Mouse (Mus musculus) kidney, adult 9 months (tissue): Measurements from ENCODE around the gene Gpr180.
"Not testable (repeated sequence)": the region's sequence is repeated elsewhere in the genome, so short reads cannot be mapped to it uniquely, and the experiment has no call there.

Experiments
- DNase-seq: peaks from one replicate; pipeline ENCODE4 v3.0.0; 2022

Gpr180 gene

GRCm38 (mm10) chr14:118152294-118152651 lies 15.3 kb downstream of the Gpr180 start:
- no peak for DNase-seq

DNA sequence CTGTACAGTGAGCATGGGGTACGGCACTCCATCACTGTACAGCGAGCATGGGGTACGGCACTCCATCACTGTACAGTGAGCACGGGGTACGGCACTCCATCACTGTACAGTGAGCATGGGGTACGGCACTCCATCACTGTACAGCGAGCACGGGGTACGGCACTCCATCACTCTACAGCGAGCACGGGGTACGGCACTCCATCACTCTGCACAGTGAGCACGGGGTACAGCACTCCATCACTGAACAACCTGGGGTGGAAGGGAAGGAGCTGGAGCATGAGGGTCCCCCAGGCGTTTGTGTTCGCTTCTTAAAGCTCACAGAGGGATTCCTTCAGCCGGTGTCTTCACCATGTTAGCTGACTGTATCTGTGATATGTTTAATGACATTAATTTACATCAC lies 19.1 kb downstream of the Gpr180 start:
- not testable (repeated sequence) for DNase-seq

DNA sequence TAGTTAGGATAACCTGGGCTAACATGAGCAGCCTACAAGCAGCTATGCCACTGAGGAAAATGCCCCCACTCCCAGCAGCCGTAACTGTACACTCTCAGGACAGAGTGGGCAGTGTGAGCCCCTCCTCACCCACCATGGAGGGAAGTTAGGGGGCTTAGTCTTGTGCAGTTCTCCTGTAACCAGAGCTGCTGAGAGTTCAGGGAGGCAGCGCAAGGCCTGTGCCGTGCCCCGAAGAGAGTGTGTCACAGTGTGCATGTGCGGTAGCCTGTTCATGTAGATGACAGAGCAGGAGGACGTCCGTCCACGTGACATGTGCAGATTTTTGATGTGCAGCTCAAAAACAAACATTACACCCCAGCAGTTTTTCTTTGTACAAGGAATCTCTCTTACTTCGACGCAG lies 19.8 kb downstream of the Gpr180 start:
- DNase-seq = no peak

DNA sequence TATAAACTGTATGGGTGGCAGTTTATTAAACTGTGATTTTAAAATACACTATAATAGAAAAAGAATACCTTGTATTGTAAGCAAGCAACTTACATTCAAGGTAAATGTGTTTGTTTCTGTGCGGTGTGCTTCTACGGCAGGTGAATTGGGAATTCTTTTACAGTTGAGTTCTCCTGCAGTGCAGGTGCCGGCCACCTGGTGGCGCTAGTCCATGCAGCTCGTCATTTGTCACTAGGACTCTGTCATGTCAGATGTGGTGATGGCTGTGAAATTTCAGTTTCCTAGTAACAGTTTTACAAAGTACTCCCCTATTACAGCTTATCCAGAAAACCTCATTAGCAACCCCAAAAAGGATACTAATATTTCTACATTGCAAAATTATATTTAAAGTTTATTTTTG lies 20.2 kb downstream of the Gpr180 start:
- DNase-seq = peak; percentile 57

DNA sequence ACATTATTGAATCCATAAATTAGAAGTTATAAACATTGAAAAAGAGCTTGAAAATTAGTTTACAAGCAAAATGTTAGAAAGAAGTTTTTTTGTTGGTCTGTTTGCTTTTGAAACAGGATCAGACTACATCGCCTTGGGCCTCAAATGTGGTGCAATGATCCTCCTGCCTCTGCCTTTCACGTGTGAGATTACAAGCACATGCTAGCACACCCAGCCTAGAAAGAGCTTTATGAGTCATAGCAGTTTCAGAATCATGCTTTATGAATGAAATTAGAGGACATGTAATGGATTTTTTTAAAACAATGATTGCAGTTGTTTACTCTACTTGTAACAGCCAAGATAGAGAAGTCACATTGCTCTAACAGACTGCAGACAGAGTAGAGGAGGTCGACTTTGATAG lies 24.8 kb downstream of the Gpr180 start:
- DNase-seq = no peak

GRCm38 (mm10) chr14:118162640-118163039 lies 25.7 kb downstream of the Gpr180 start:
- DNase-seq = no peak

GRCm38 (mm10) chr14:118168776-118169175 lies 31.8 kb downstream of the Gpr180 start:
- no peak for DNase-seq

- no peak for DNase-seq
Observed at GRCm38 (mm10) chr14:118173590-118174203, 36.7 kb downstream of the Gpr180 start.

DNA sequence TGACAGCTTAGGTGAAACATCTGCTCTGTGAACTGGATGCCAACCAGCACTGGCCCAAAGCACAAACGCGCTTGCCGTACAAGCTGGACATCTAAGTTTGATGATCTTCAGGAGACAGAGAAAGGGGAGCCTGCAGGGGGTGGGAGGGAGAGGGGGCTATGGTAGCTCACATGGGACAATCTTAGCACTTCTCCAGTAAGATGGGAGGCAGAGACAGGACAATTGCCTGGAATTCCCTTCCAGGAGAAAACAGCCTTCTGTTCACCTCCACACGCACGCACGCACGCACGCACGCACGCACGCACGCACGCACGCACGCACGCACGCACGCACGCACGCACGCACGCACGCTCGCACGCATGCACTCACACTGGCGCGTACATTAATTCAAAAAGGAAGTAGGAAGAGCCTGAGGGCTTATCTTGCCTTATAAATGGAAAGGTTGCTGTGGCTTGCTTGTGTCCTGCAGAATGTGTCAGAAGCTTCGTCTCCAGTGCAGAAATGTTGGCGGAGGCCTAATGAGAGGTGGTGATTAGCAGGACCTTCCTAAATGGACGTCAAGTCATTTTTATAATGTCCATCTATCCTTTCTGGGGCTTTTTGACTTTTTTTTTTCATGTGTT lies 38.2 kb downstream of the Gpr180 start:
- DNase-seq = no peak

- no peak for DNase-seq
Observed at GRCm38 (mm10) chr14:118175694-118176085, 38.7 kb downstream of the Gpr180 start.

GRCm38 (mm10) chr14:118179251-118179650 lies 42.3 kb downstream of the Gpr180 start:
- DNase-seq = no peak

- no peak for DNase-seq
Observed at GRCm38 (mm10) chr14:118179701-118180100, 42.7 kb downstream of the Gpr180 start.

DNA sequence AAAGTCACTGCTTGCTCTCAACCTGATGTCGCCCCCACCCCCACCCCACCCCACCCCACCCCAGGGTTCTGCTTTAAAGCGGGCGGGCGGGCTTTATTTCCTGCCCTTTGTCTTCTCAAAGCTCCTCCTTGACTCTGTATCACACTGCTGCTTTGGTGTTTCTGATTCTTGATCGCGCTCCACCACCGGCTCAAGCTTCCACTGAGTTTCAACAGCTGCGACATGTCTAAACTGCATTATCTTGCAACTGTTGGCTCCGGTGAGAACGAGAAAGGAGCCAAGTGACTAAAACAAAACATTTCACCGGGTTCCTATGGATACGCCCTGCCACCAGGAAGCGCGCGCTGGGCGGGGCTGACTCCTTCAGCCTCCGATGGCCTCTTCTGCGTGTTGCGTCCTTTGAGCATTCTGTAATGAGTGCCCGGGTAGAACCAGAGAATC lies 43.2 kb downstream of the Gpr180 start:
- peak; percentile 44 for DNase-seq

DNA sequence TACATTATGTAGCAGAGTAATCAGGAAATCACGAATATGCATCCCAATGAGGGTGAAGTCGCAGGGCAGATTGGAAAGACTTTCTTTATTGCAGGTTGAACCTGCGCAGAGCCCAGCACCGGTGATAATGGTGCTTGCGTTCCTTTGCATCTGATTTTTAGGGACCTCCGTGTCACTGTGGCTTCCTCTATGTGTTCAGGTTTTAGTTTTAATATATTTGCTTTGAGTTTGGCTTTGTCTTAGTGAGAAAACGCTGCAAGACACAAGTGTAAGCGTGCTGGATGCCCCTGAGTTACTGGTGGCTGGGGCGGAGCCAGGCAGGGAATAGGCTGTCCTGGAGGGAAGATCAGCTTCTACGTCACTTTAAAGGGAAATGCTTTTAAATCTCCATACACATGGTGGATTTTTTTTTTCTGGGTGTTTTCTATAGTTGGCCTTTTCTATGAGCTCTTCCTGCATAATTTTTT lies 43.8 kb downstream of the Gpr180 start:
- peak; percentile 38 for DNase-seq

GRCm38 (mm10) chr14:118191442-118191841 lies 54.5 kb downstream of the Gpr180 start:
- DNase-seq = no peak

GRCm38 (mm10) chr14:118193001-118193628 lies 56.2 kb downstream of the Gpr180 start:
- no peak for DNase-seq

DNA sequence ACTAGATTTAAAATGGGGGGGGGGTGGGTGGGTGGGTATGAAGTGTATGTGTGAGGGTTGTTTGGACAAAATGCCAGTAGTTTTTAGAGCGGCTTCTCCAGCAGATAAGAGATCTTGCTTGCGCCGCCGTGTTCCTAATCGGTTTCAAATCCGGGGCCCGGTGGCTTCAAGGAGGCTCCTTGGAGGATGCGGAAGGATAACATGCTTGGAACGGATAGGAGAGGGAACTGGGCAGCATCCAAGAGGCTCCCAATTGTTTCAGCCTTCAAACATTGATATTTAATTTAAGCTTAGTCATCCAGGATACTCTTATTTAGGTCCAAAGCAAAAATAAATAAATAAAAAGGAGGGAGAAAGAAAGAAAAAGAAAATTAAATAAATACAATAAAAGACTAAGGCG lies 56.7 kb downstream of the Gpr180 start:
- DNase-seq = no peak

DNA sequence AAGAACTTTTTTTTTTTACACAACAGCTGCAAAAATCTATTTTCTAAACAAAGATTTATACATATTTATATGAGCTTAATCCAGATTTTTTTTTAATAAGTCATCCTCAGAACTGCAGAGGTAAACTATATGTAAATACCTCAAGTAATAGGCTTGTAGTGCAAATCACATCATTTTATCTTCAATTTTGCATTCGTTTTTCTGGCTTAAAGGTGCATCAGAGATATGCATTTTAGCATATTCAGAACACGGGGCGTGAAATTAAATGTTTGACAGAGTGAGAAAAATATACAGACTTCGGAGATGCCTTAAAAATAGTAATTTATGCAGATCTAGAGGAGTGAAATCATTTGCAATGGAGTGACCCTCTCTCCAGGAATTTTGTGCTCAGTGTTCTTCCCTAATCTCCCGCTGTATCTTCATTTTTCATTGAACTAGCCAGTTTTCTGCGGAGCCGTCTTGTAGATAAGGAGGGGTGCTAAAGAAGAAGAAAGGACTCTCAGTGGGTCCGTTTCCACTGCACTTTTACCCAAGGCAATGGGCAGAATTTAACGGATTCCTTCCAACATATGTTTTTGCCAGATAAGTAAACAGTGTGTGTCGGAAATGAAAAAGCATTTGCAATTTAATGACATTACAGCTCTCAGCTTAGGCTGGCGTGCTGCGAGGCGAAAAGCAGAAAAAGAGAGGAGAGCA lies 57.4 kb downstream of the Gpr180 start:
- no peak for DNase-seq

GRCm38 (mm10) chr14:118197063-118197462 lies 60.1 kb downstream of the Gpr180 start:
- DNase-seq = no peak

DNA sequence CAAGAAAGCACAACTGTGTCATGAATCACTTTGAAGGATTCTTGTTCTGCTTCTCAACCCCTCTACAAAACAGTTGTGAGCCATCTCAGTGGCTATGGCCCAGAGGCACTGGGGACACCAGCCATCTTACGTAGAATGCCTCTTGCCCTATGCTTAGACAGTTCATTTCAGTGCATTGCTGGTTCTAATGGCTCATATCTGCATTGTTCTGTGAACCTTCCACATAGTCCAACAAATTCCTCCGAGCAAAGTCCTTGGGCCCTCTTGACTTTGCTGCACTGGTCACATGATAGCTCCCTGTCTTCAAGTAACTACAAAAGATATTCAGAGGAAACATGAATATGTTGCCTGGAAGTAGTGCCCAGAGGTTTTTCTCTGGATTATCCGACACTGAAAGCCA lies 63.8 kb downstream of the Gpr180 start:
- DNase-seq = peak; percentile 22

DNA sequence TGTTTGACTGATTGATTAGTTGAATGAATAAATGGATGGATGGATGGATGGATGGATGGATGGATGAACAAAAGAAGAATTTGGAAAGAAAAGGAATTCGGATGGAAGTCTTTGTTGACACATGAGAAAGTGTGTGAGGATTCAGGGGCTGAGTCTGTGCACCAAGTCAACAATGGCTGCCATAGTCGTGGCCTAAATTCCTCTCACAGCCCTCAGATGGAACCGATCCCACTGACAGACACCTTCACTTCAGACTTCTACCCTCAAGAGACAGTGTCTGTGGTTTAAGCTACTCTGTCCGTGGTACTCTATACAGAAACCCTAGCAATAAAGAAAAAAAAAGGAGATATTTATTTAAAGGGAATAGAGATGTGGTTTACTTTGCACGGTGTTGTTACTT lies 65.0 kb downstream of the Gpr180 start:
- DNase-seq = no peak

DNA sequence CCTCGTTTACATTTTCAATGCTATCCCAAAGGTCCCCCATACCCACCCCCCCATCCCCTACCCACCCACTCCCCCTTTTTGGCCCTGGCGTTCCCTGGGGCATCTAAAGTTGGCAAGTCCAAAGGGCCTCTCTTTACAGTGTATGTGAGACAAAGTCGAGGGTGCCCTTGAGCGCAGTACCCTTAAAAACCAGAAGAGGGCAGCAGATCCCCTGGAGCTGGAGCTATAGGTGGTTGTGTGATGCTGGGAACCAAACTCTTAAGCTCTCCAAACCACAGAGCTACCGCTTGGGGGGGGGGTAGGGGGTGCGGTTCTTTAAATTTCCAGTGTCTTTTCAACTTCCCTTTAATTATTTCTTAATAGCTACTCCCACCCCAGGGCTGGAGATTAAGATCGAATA lies 66.1 kb downstream of the Gpr180 start:
- no peak for DNase-seq

- no peak for DNase-seq
Observed at GRCm38 (mm10) chr14:118207347-118207746, 70.4 kb downstream of the Gpr180 start.

DNA sequence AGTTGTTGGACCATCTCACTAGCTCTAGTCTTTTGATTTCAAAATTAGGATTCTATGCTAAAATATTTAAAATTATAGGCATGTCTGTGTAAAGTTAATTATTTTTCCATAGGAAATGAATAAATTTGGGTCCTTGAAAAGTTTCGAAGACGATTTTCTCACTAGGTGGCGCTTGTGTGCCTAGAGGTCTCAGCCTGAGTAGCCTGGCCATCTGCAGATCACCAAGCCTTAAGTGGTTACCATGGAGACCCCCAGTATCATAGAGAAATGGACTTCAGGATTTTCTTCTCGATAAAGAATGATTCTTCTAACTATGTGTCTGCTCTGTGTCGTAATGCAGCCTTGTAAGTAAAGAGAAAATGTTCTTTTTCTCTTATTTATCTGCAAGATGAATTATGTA lies 72.7 kb downstream of the Gpr180 start:
- DNase-seq = peak; percentile 35
